Mouse (Mus musculus) liver, adult 2 months (tissue): ENCODE data around the gene Bckdhb. TPM values are rescaled to one million over a fixed set of nuclear protein-coding genes. Genes with fewer than 3 reads are reported as not detected.

Experiments
- DNase-seq: peaks from one replicate; pipeline ENCODE4 v3.0.0-alpha.2; 2011; ENCODE audit warnings: low read depth, low spot score; ENCODE audit errors: extremely low read depth
- H3K27ac ChIP-seq: fragments of 200-500 bp; replicated peaks from 2 replicates; pipeline ENCODE4 v1.5.1; 2012; ENCODE audit warnings: low read depth, mild to moderate bottlenecking, control low read depth, inconsistent platforms, low read length; ENCODE audit not compliant: insufficient read depth
- H3K27me3 ChIP-seq: fragments of 200-500 bp; 2 replicates; pipeline ENCODE4 v1.6.1; 2012; ENCODE audit warnings: mild to moderate bottlenecking, moderate library complexity, low read length, inconsistent platforms; ENCODE audit not compliant: control insufficient read depth, insufficient read depth
- H3K36me3 ChIP-seq: fragments of 200-500 bp; 2 replicates; pipeline ENCODE4 v1.6.1; 2012; ENCODE audit warnings: low read length, inconsistent platforms; ENCODE audit not compliant: control insufficient read depth, insufficient read depth
- H3K4me1 ChIP-seq: fragments of 200-500 bp; 2 replicates; pipeline ENCODE4 v1.6.1; 2011; ENCODE audit warnings: low read length; ENCODE audit not compliant: control insufficient read depth, insufficient read depth
- H3K4me3 ChIP-seq: fragments of 200-500 bp; 2 replicates; pipeline ENCODE4 v1.5.1; 2011; ENCODE audit warnings: low read depth, mild to moderate bottlenecking, control low read depth, low read length, moderate library complexity; ENCODE audit not compliant: insufficient read depth
- H3K79me2 ChIP-seq: fragments of 200-500 bp; 2 replicates; pipeline ENCODE4 v1.6.1; 2012; ENCODE audit warnings: inconsistent platforms, mild to moderate bottlenecking, low read length, moderate library complexity; ENCODE audit not compliant: control insufficient read depth, insufficient read depth
- H3K9ac ChIP-seq: fragments of 200-500 bp; 2 replicates; pipeline ENCODE4 v1.6.1; 2012; ENCODE audit warnings: low read depth, mild to moderate bottlenecking, control low read depth, inconsistent platforms, low read length
- CTCF ChIP-seq: fragments of 200-500 bp; IDR thresholded peaks from 2 replicates; pipeline ENCODE4 v1.5.1; 2011; ENCODE audit warnings: low read depth, low read length, control low read depth
- POLR2A ChIP-seq: fragments of 200-500 bp; IDR thresholded peaks from 2 replicates; pipeline ENCODE4 v1.6.1; 2011; ENCODE audit warnings: low read length, control low read depth; ENCODE audit not compliant: insufficient read depth; ENCODE audit errors: extremely low read depth
- WGBS: fragments of 180-500 bp; shearing (Covaris S2); methylation state at CpG from one replicate; pipeline ENCODE4 v1.1.7; 2018; 5-methylcytosine and 5-hydroxymethylcytosine counted together
- polyA plus RNA-seq: library from polyadenylated mRNA; depleted of rRNA; stranded (reverse); fragments of >200 nt; gene quantifications from 2 replicates; pipeline ENCODE4 v1.2.3, GENCODE M21; 2012
- total RNA-seq: library from RNA; depleted of rRNA; stranded (reverse); fragments of >200 nt; gene quantifications from 2 replicates; pipeline ENCODE4 v1.2.3, GENCODE M21; 2014

The Bckdhb gene
- total and polyA plus RNA-seq, 2 experiments: 76.8 to 99.6 TPM

- TF ChIP-seq CTCF (no peak), POLR2A (no peak)
- Histone ChIP-seq H3K27ac (peak overlapping the region; percentile 70), H3K4me3 (no peak overlapping the region), H3K4me1 (peaks cover 19% of the 10 kb centered on the region), H3K27me3 (no peaks in the 10 kb centered on the region), H3K79me2 (no peaks in the 10 kb centered on the region; the same call in 1 of the 2 replicates), H3K36me3 (peaks cover 10% of the 10 kb centered on the region), H3K9ac (peak overlapping the region; percentile 40)
- 24% methylated on average over 4 of the region's 4 CpGs for WGBS
- peak; percentile 94 for DNase-seq
These were observed 26.4 kb downstream of the Bckdhb start for GRCm38 (mm10) chr9:83951336-83951735.

- Histone ChIP-seq H3K4me1 (peaks cover 14% of the 10 kb centered on the region), H3K27me3 (no peaks in the 10 kb centered on the region), H3K36me3 (peaks cover 16% of the 10 kb centered on the region), H3K27ac (peak overlapping the region; percentile 51), H3K9ac (no peak overlapping the region), H3K4me3 (no peak overlapping the region), H3K79me2 (peaks cover 3% of the 10 kb centered on the region; the same call in 1 of the 2 replicates)
- WGBS: 35% methylated on average over 15 of the region's 15 CpGs
- TF ChIP-seq POLR2A (no peak), CTCF (peak; percentile 81)
- peak; percentile 59 for DNase-seq
These were observed 31.8 kb downstream of the Bckdhb start for GRCm38 (mm10) chr9:83956632-83957314.

GRCm38 (mm10) chr9:83962098-83963086 lies 37.4 kb downstream of the Bckdhb start:
- H3K27ac ChIP-seq: no peak overlapping the region
- H3K9ac ChIP-seq: no peak overlapping the region
- no peak overlapping the region for H3K4me3 ChIP-seq
- no peaks in the 10 kb centered on the region for H3K4me1 ChIP-seq
- H3K36me3 ChIP-seq: peaks cover 17% of the 10 kb centered on the region
- H3K79me2 ChIP-seq: peaks cover 3% of the 10 kb centered on the region; the same call in 1 of the 2 replicates
- TF ChIP-seq CTCF (no peak), POLR2A (no peak)
- 59% methylated on average over 10 of the region's 10 CpGs for WGBS
- peak; percentile 32 for DNase-seq
- H3K27me3 ChIP-seq: no peaks in the 10 kb centered on the region

- H3K36me3 ChIP-seq: peaks cover 13% of the 10 kb centered on the region
- H3K27ac ChIP-seq: no peak overlapping the region
- no peaks in the 10 kb centered on the region; the same call in 1 of the 2 replicates for H3K79me2 ChIP-seq
- no peak for DNase-seq
- H3K9ac ChIP-seq: no peak overlapping the region
- no peak for TF ChIP-seq POLR2A
- TF ChIP-seq CTCF: no peak
- H3K4me3 ChIP-seq: no peak overlapping the region
- H3K4me1 ChIP-seq: no peaks in the 10 kb centered on the region
- H3K27me3 ChIP-seq: no peaks in the 10 kb centered on the region
- WGBS: 92% methylated on average over 10 of the region's 10 CpGs
These were observed 38.4 kb downstream of the Bckdhb start for GRCm38 (mm10) chr9:83963296-83963695.

- H3K36me3 ChIP-seq: peaks cover 13% of the 10 kb centered on the region
- H3K79me2 ChIP-seq: no peaks in the 10 kb centered on the region; the same call in 1 of the 2 replicates
- H3K27ac ChIP-seq: no peak overlapping the region
- H3K4me1 ChIP-seq: no peaks in the 10 kb centered on the region
- no peaks in the 10 kb centered on the region for H3K27me3 ChIP-seq
- TF ChIP-seq CTCF (no peak), POLR2A (no peak)
- no peak overlapping the region for H3K9ac ChIP-seq
- 70% methylated on average over 4 of the region's 4 CpGs for WGBS
- DNase-seq: no peak
- H3K4me3 ChIP-seq: no peak overlapping the region
These were observed 39.4 kb downstream of the Bckdhb start for GRCm38 (mm10) chr9:83964376-83964775.
